24 mouse cellular contexts compared by ENCODE assay signal in genomic region chr6:45938775-45939174, GRCm38 (mm10).
DNase-seq lines count a peak whose midpoint lies in the region; ATAC-seq lines count a peak whose summit lies in the region.
"Had no signal": no experiment of that assay in that cellular context is flagged by ENCODE, and none has a peak within 500 bp of the region (broad histone marks: within the 10 kb centered on the region; RNA-seq: fewer than 3 reads in every experiment).

No protein-coding gene starts in this region.

- no peak overlapping the region for H3K27ac ChIP-seq in forebrain, embryonic 13.5 days
- H3K27ac ChIP-seq in forebrain, embryonic 15.5 days (replicated peaks), result no peak overlapping the region
- peak overlapping the region; percentile 39; the same call in 1 of the 2 replicates for H3K27ac ChIP-seq in midbrain, embryonic 13.5 days
- H3K27ac ChIP-seq in midbrain, embryonic 16.5 days (ENCODE audit: low read length), result no peak overlapping the region
- H3K27ac ChIP-seq: embryonic facial prominence, embryonic 12.5 days; heart, embryonic 10.5 days; hindbrain, embryonic 12.5 days had no signal

- H3K4me2 ChIP-seq in forebrain, embryonic 13.5 days, result no peak overlapping the region
- no peak overlapping the region for H3K4me2 ChIP-seq in forebrain, embryonic 15.5 days (replicated peaks)
- H3K4me2 ChIP-seq in midbrain, embryonic 13.5 days (replicated peaks), result no peak overlapping the region
- H3K4me2 ChIP-seq in midbrain, embryonic 16.5 days (ENCODE audit: low read length), result no peak overlapping the region
- H3K4me2 ChIP-seq: embryonic facial prominence, embryonic 12.5 days; hindbrain, embryonic 12.5 days had no signal

- no peak overlapping the region for H3K4me3 ChIP-seq in forebrain, embryonic 13.5 days
- H3K4me3 ChIP-seq in forebrain, embryonic 15.5 days, result no peak overlapping the region
- no peak overlapping the region for H3K4me3 ChIP-seq in midbrain, embryonic 13.5 days (replicated peaks)
- no peak overlapping the region for H3K4me3 ChIP-seq in midbrain, embryonic 16.5 days (ENCODE audit: low read depth, low read length)
- H3K4me3 ChIP-seq: embryonic facial prominence, embryonic 12.5 days; heart, embryonic 10.5 days; hindbrain, embryonic 12.5 days had no signal

- H3K36me3 ChIP-seq in forebrain, embryonic 13.5 days (ENCODE audit: poor library complexity, severe bottlenecking), result no peaks in the 10 kb centered on the region
- no peaks in the 10 kb centered on the region for H3K36me3 ChIP-seq in forebrain, embryonic 15.5 days
- H3K36me3 ChIP-seq in midbrain, embryonic 13.5 days, result no peaks in the 10 kb centered on the region
- H3K36me3 ChIP-seq in midbrain, embryonic 16.5 days (ENCODE audit: control insufficient read depth, insufficient read depth, low read length), result no peaks in the 10 kb centered on the region
- H3K36me3 ChIP-seq: embryonic facial prominence, embryonic 12.5 days; G1E; heart, embryonic 10.5 days; hindbrain, embryonic 12.5 days had no signal

- H3K27me3 ChIP-seq in forebrain, embryonic 13.5 days, result no peaks in the 10 kb centered on the region
- no peaks in the 10 kb centered on the region for H3K27me3 ChIP-seq in forebrain, embryonic 15.5 days
- H3K27me3 ChIP-seq in midbrain, embryonic 13.5 days, result peaks cover 9% of the 10 kb centered on the region; the same call in 1 of the 2 replicates
- H3K27me3 ChIP-seq in midbrain, embryonic 16.5 days (ENCODE audit: control insufficient read depth, insufficient read depth, low read depth, low read length), result no peaks in the 10 kb centered on the region
- H3K27me3 ChIP-seq: embryonic facial prominence, embryonic 12.5 days; hindbrain, embryonic 12.5 days had no signal

- WGBS in forebrain, embryonic 13.5 days, result 8% methylated on average over 1 of the region's 1 CpGs
- WGBS in forebrain, embryonic 15.5 days, result 18% methylated on average over 1 of the region's 1 CpGs
- 28% methylated on average over 1 of the region's 1 CpGs for WGBS in midbrain, embryonic 13.5 days
- WGBS in midbrain, embryonic 16.5 days, result 14% methylated on average over 1 of the region's 1 CpGs

- 0 out of 2 replicates have a peak, but pooled peaks have one; percentile 8 for ATAC-seq in forebrain, embryonic 13.5 days
- ATAC-seq in forebrain, embryonic 15.5 days (replicated peaks), result no peak
- ATAC-seq in midbrain, embryonic 13.5 days, result no peak
- no peak for ATAC-seq in midbrain, embryonic 16.5 days
- ATAC-seq: CD4-positive, CD25-positive, alpha-beta regulatory T cell, adult 4 months; hindbrain, embryonic 16.5 days; inflammation-experienced regulatory T-cells, adult 6 months; intestine, postnatal 0 days had no signal

- H3K9me3 ChIP-seq in forebrain, embryonic 13.5 days (replicated peaks), result no peaks in the 10 kb centered on the region
- no peaks in the 10 kb centered on the region for H3K9me3 ChIP-seq in forebrain, embryonic 15.5 days
- H3K9me3 ChIP-seq in midbrain, embryonic 13.5 days, result no peaks in the 10 kb centered on the region
- no peaks in the 10 kb centered on the region for H3K9me3 ChIP-seq in midbrain, embryonic 16.5 days (replicated peaks; ENCODE audit: control insufficient read depth, low read length, poor library complexity, severe bottlenecking)
- H3K9me3 ChIP-seq: embryonic facial prominence, embryonic 12.5 days; G1E; heart, embryonic 10.5 days; hindbrain, embryonic 12.5 days had no signal

- peak; percentile 17 for DNase-seq in embryo, embryonic 10.5 days (ENCODE audit: low spot score)
- DNase-seq in embryo, embryonic 10 days (ENCODE audit: low spot score), result no peak
- peak; percentile 24 for DNase-seq in forelimb bud, embryonic 11.5 days (ENCODE audit: low read depth, low spot score)
- DNase-seq in cerebellum, postnatal 25 days, result no peak
- DNase-seq: adrenal gland, postnatal 10 days; B cell, adult 2 months; cerebellum, adult 11-12 months; cerebellum, adult 9-10 months; cerebellum, postnatal 36 days; heart, adult 18-20 months; heart, postnatal 10 days; heart, postnatal 4 days had no signal

- H3K4me1 ChIP-seq in forebrain, embryonic 13.5 days, result no peaks in the 10 kb centered on the region
- no peaks in the 10 kb centered on the region; the same call in 1 of the 2 replicates for H3K4me1 ChIP-seq in forebrain, embryonic 15.5 days
- H3K4me1 ChIP-seq in midbrain, embryonic 13.5 days (replicated peaks), result no peaks in the 10 kb centered on the region
- no peaks in the 10 kb centered on the region for H3K4me1 ChIP-seq in midbrain, embryonic 16.5 days (ENCODE audit: control insufficient read depth, insufficient read depth, low read length)
- H3K4me1 ChIP-seq: heart, embryonic 10.5 days; hindbrain, embryonic 12.5 days had no signal

- no peak overlapping the region for H3K9ac ChIP-seq in forebrain, embryonic 13.5 days
- no peak overlapping the region for H3K9ac ChIP-seq in forebrain, embryonic 15.5 days (replicated peaks)
- H3K9ac ChIP-seq in midbrain, embryonic 13.5 days (replicated peaks), result no peak overlapping the region
- H3K9ac ChIP-seq in midbrain, embryonic 16.5 days (ENCODE audit: low read depth, low read length), result no peak overlapping the region
- H3K9ac ChIP-seq: embryonic facial prominence, embryonic 12.5 days; hindbrain, embryonic 12.5 days had no signal

Comparison
In these comparisons a context has a peak if more than half of its experiments do, and no peak if none do; other contexts are left out.
1. DNase-seq: peak in embryo, embryonic 10.5 days (single experiment) and forelimb bud, embryonic 11.5 days (single experiment); none in embryo, embryonic 10 days (single experiment) and cerebellum, postnatal 25 days (0 of 2).